Mouse (Mus musculus): ENCODE data around the gene Akr1b10.
"Not testable (repeated sequence)": the region's sequence is repeated elsewhere in the genome, so short reads cannot be mapped to it uniquely, and the experiment has no call there.

Gene Akr1b10

GRCm38 (mm10) chr6:34373841-34374240, 10.2 kb upstream of the Akr1b10 start:
- no peak for DNase-seq

GRCm38 (mm10) chr6:34375888-34376287, 8.1 kb upstream of the Akr1b10 start:
- DNase-seq: not testable (repeated sequence)

GRCm38 (mm10) chr6:34383401-34383800, 617 bp upstream of the Akr1b10 start:
- no peak for DNase-seq

- peak; percentile 29 to 39 for DNase-seq
Observed at GRCm38 (mm10) chr6:34384701-34385370, 818 bp downstream of the Akr1b10 start.

GRCm38 (mm10) chr6:34388420-34389156, 4.6 kb downstream of the Akr1b10 start:
- DNase-seq: no peak

- no peak for DNase-seq
Observed at GRCm38 (mm10) chr6:34395897-34396296, 11.9 kb downstream of the Akr1b10 start.

- no peak for DNase-seq
Observed at GRCm38 (mm10) chr6:34398431-34398830, 14.4 kb downstream of the Akr1b10 start.

- DNase-seq: no peak
Observed at GRCm38 (mm10) chr6:34399606-34400220, 15.7 kb downstream of the Akr1b10 start.

- DNase-seq: no peak
Observed at GRCm38 (mm10) chr6:34400696-34401095, 16.7 kb downstream of the Akr1b10 start.

- DNase-seq: no peak
Observed at GRCm38 (mm10) chr6:34406746-34407145, 22.7 kb downstream of the Akr1b10 start.

- DNase-seq: no peak
Observed at GRCm38 (mm10) chr6:34407403-34407802, 23.4 kb downstream of the Akr1b10 start.

GRCm38 (mm10) chr6:34412023-34412422, 28.0 kb downstream of the Akr1b10 start, which contains the start of gene Akr1b7:
Gene Akr1b7 (plus strand): TSS chr6:34412334.
- DNase-seq: no peak

GRCm38 (mm10) chr6:34412688-34413087, 28.7 kb downstream of the Akr1b10 start:
- DNase-seq: no peak

GRCm38 (mm10) chr6:34413386-34413785, 29.4 kb downstream of the Akr1b10 start:
- not testable (repeated sequence) for DNase-seq

GRCm38 (mm10) chr6:34416521-34416920, 32.5 kb downstream of the Akr1b10 start:
- DNase-seq: no peak

- no peak for DNase-seq
Observed at GRCm38 (mm10) chr6:34419071-34419470, 35.1 kb downstream of the Akr1b10 start.

- no peak for DNase-seq
Observed at GRCm38 (mm10) chr6:34439006-34439405, 55.0 kb downstream of the Akr1b10 start.

- no peak for DNase-seq
Observed at GRCm38 (mm10) chr6:34441556-34442257, 57.7 kb downstream of the Akr1b10 start.

- DNase-seq: no peak
Observed at GRCm38 (mm10) chr6:34443791-34444190, 59.8 kb downstream of the Akr1b10 start.

Measured in cerebellum, adult 18-20 months (tissue).